Mouse (Mus musculus): ENCODE measurements around the gene Ryr2. TPM values are rescaled to one million over a fixed set of nuclear protein-coding genes. Genes with fewer than 3 reads are reported as not detected.

Gene Ryr2
- polyA plus RNA-seq, 2 experiments: 0.16 to 0.19 TPM

DNA sequence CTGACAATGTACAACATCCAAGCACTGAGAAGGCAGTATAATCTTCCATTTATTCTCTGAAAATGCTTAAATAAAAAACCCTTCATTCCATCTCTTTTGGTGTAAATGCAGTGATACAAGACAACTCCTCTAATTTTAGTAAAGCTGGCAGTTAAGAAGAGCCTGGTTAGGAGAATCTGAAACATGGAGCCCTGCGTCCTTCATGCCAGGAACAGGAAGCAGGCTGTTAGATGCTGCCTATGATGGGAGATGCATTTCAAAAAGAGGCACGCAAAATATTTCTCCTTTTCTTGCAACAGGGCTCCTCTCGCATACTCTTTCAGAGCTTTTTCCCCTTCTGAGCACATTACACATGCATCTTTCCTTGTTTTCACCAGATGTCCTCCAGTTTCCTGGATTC is 215.6 kb downstream of the Ryr2 start:
- Histone ChIP-seq H3K4me1 (replicated peaks; ENCODE audit: control insufficient read depth in 2 of 2, insufficient read depth in 2 of 2, low read length in 1 of 2) (no peaks in the 10 kb centered on the region), H3K27me3 (ENCODE audit: control insufficient read depth, insufficient read depth, low read length) (no peaks in the 10 kb centered on the region), H3K9ac (replicated peaks) (no peak overlapping the region), H3K9me3 (ENCODE audit: control insufficient read depth, low read length) (no peaks in the 10 kb centered on the region), H3K36me3 (replicated peaks; ENCODE audit: control insufficient read depth, insufficient read depth, low read depth) (no peaks in the 10 kb centered on the region), H3K4me2 (ENCODE audit: low read depth) (no peak overlapping the region), H3K27ac (no peak overlapping the region), H3K4me3 (ENCODE audit: insufficient read depth in 1 of 2, low read depth in 2 of 2, low read length in 2 of 2) (no peak overlapping the region)
- DNase-seq (ENCODE audit: low read depth in 3 of 3, low spot score in 3 of 3) (no peak), ATAC-seq (ENCODE audit: insufficient read depth) (no peak)
- 54% methylated on average over 3 of the region's 3 CpGs for WGBS (ENCODE audit: insufficient replicate concordance)
- no peak for TF ChIP-seq CTCF (IDR thresholded peaks at IDR 0.05; ENCODE audit: low read depth)
- no peak for TF ChIP-seq EP300 (IDR thresholded peaks at IDR 0.05; ENCODE audit: low read depth)

DNA sequence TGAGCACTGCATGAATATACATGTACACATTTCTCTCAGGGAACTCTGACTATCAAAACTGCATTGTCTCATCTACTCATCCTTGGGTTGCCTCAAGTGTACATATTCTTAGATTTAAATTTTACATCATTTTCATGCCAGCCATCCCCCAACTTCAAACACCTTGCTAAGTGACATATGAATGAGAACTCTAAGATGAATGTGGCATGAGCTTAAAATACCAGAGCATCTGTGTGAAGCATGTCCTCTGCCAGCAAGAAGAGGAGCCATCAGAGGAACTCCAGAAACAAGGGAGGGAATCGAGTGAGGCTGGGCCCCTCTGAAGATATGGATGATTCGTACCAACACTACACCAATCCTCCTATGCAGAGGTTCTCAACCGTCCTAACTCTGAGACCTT is 222.6 kb downstream of the Ryr2 start:
- Histone ChIP-seq H3K27me3 (ENCODE audit: control insufficient read depth, insufficient read depth, low read length) (no peaks in the 10 kb centered on the region), H3K36me3 (replicated peaks; ENCODE audit: control insufficient read depth, insufficient read depth, low read depth) (no peaks in the 10 kb centered on the region), H3K4me3 (ENCODE audit: insufficient read depth in 1 of 2, low read depth in 2 of 2, low read length in 2 of 2) (no peak overlapping the region), H3K27ac (no peak overlapping the region), H3K9me3 (ENCODE audit: control insufficient read depth, low read length) (no peaks in the 10 kb centered on the region), H3K4me1 (replicated peaks; ENCODE audit: control insufficient read depth in 2 of 2, insufficient read depth in 2 of 2, low read length in 1 of 2) (no peaks in the 10 kb centered on the region), H3K4me2 (ENCODE audit: low read depth) (no peak overlapping the region), H3K9ac (replicated peaks) (no peak overlapping the region)
- 63% methylated on average over 3 of the region's 3 CpGs for WGBS (ENCODE audit: insufficient replicate concordance)
- TF ChIP-seq EP300 (IDR thresholded peaks at IDR 0.05; ENCODE audit: low read depth) (no peak), CTCF (IDR thresholded peaks at IDR 0.05; ENCODE audit: low read depth) (no peak)
- DNase-seq (ENCODE audit: low read depth in 3 of 3, low spot score in 3 of 3): no peak
- ATAC-seq (ENCODE audit: insufficient read depth): no peak

DNA sequence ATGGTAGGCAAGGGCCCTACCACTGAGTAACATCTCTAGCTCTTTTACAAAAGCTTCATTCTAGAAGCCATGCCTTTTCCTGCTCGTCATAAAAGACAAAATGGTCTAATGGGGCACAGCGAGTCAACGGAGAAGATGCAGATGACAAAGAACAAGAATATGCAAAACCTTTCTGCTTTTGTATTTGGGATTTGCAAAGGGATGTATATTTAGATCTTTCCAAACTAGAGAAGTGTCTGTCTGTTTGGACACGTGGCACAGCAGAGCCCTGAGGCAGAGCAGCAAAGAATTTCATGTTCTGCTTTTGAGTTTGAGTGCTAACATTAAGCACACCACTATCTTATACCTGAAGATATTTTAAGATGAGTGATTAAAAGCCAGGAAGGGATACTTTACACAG is 224.4 kb downstream of the Ryr2 start:
- no peaks in the 10 kb centered on the region for H3K4me1 ChIP-seq (replicated peaks; ENCODE audit: control insufficient read depth in 2 of 2, insufficient read depth in 2 of 2, low read length in 1 of 2)
- ATAC-seq (ENCODE audit: insufficient read depth): no peak
- H3K27me3 ChIP-seq (ENCODE audit: control insufficient read depth, insufficient read depth, low read length): no peaks in the 10 kb centered on the region
- no peaks in the 10 kb centered on the region for H3K9me3 ChIP-seq (ENCODE audit: control insufficient read depth, low read length)
- no peak for DNase-seq (ENCODE audit: low read depth in 3 of 3, low spot score in 3 of 3)
- TF ChIP-seq CTCF (IDR thresholded peaks at IDR 0.05; ENCODE audit: low read depth): no peak
- no peak for TF ChIP-seq EP300 (IDR thresholded peaks at IDR 0.05; ENCODE audit: low read depth)
- no peak overlapping the region for H3K4me2 ChIP-seq (ENCODE audit: low read depth)
- no peaks in the 10 kb centered on the region for H3K36me3 ChIP-seq (replicated peaks; ENCODE audit: control insufficient read depth, insufficient read depth, low read depth)
- no peak overlapping the region for H3K9ac ChIP-seq (replicated peaks)
- no peak overlapping the region for H3K27ac ChIP-seq
- WGBS (ENCODE audit: insufficient replicate concordance): 67% methylated on average over 4 of the region's 4 CpGs
- H3K4me3 ChIP-seq (ENCODE audit: insufficient read depth in 1 of 2, low read depth in 2 of 2, low read length in 2 of 2): no peak overlapping the region

DNA sequence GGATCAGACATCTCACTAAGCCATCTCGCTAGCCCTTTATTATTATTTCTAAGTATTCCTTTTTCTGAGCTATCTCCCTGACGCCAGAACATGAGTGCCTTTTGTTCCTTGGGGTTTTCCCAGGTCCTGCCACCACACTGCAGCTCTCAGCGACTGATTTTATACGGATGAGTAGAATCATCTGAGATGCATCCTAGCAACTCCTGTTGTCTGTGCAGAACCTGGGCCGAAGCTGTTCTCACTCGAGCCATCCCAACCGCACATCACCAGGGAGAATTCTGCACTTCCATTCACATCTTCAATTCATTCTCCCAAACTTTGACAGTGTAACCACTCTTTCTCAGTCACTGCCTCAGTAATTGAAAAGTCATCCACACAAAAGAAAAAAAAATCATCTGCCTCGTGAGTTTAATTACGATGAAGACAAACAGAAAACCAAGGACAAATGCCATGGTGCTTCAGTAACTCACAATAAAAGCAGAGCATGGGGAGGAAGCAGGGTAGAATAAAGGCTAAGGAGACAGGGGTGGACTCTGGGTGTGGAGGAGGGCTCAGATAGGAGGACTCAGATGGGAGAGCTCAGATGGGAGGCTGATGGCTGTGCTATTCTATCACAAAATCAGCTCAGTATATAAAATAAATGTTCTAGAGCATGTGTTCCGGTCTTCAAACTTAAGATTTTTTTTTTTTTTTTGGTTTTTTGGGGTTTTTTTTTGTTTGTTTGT is 226.1 kb downstream of the Ryr2 start:
- TF ChIP-seq CTCF (IDR thresholded peaks at IDR 0.05; ENCODE audit: low read depth) (no peak), EP300 (IDR thresholded peaks at IDR 0.05; ENCODE audit: low read depth) (no peak)
- Histone ChIP-seq H3K4me3 (ENCODE audit: insufficient read depth in 1 of 2, low read depth in 2 of 2, low read length in 2 of 2) (no peak overlapping the region), H3K27me3 (ENCODE audit: control insufficient read depth, insufficient read depth, low read length) (no peaks in the 10 kb centered on the region), H3K4me2 (ENCODE audit: low read depth) (no peak overlapping the region), H3K9me3 (ENCODE audit: control insufficient read depth, low read length) (no peaks in the 10 kb centered on the region), H3K27ac (no peak overlapping the region), H3K4me1 (replicated peaks; ENCODE audit: control insufficient read depth in 2 of 2, insufficient read depth in 2 of 2, low read length in 1 of 2) (no peaks in the 10 kb centered on the region), H3K9ac (replicated peaks) (no peak overlapping the region), H3K36me3 (replicated peaks; ENCODE audit: control insufficient read depth, insufficient read depth, low read depth) (no peaks in the 10 kb centered on the region)
- ATAC-seq (ENCODE audit: insufficient read depth) (no peak), DNase-seq (ENCODE audit: low read depth in 3 of 3, low spot score in 3 of 3) (no peak)
- 69% methylated on average over 10 of the region's 10 CpGs for WGBS (ENCODE audit: insufficient replicate concordance)

DNA sequence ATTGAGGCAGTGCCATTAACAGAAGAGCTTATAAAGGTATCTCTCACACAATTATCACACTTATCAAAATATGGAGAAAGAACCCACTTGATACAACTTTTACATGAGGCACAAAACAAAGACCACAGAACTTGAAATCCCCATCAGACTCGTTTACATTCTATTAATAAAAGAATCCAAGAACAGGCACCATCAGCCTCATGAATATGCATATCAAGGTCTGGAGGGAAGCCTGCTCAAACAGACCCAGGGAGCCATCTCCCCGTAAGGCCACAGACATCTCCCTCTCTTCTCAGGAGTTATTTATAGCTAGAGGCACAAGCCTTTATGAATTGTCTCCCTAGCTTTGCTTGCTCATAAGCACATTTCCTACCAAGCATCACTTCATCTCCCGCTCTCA is 227.7 kb downstream of the Ryr2 start:
- no peaks in the 10 kb centered on the region for H3K36me3 ChIP-seq (replicated peaks; ENCODE audit: control insufficient read depth, insufficient read depth, low read depth)
- TF ChIP-seq EP300 (IDR thresholded peaks at IDR 0.05; ENCODE audit: low read depth) (no peak), CTCF (IDR thresholded peaks at IDR 0.05; ENCODE audit: low read depth) (no peak)
- no peak overlapping the region for H3K27ac ChIP-seq
- H3K27me3 ChIP-seq (ENCODE audit: control insufficient read depth, insufficient read depth, low read length): no peaks in the 10 kb centered on the region
- no peak overlapping the region for H3K4me3 ChIP-seq (ENCODE audit: insufficient read depth in 1 of 2, low read depth in 2 of 2, low read length in 2 of 2)
- ATAC-seq (ENCODE audit: insufficient read depth) (no peak), DNase-seq (ENCODE audit: low read depth in 3 of 3, low spot score in 3 of 3) (no peak)
- WGBS (ENCODE audit: insufficient replicate concordance): 53% methylated on average over 3 of the region's 3 CpGs
- no peaks in the 10 kb centered on the region for H3K4me1 ChIP-seq (replicated peaks; ENCODE audit: control insufficient read depth in 2 of 2, insufficient read depth in 2 of 2, low read length in 1 of 2)
- H3K4me2 ChIP-seq (ENCODE audit: low read depth): no peak overlapping the region
- H3K9ac ChIP-seq (replicated peaks): no peak overlapping the region
- no peaks in the 10 kb centered on the region for H3K9me3 ChIP-seq (ENCODE audit: control insufficient read depth, low read length)

Data from liver, embryonic 14.5 days (tissue).